Mouse (Mus musculus) embryonic fibroblast, embryonic 13.5 days (primary cell): ENCODE results near the gene Rabepk.
"Not testable (repeated sequence)": the region's sequence is repeated elsewhere in the genome, so short reads cannot be mapped to it uniquely, and the experiment has no call there.

Experiments used
- CTCF ChIP-seq: IDR thresholded peaks from 2 replicates; pipeline ENCODE4 v1.5.1; 2011; ENCODE audit warnings: mild to moderate bottlenecking, control low read depth, low read length, moderate library complexity, borderline replicate concordance; ENCODE audit not compliant: insufficient read depth
- POLR2A ChIP-seq: IDR thresholded peaks from 2 replicates; pipeline ENCODE4 v1.6.1; 2011; ENCODE audit warnings: low read depth, mild to moderate bottlenecking, control low read depth, low read length, moderate library complexity

DNA sequence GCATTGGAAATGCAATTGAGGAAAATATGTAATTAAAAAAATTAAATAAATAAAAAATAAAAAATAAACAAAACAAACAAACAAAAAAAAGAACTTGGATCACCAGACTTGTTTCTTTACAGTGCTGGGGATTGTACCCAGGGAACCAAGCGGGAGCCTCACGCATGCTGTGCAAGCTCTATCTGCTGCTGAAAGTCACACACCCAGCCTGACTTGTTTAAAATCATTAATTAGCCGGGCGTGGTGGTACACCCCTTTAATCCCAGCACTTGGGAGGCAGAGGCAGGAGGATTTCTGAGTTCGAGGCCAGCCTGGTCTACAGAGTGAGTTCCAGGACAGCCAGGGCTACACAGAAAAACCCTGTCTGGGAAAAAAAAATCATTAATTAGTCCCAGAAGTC, 38.4 kb downstream of the Rabepk start:
- not testable (repeated sequence) for TF ChIP-seq CTCF, POLR2A
